Mouse (Mus musculus) heart, postnatal 0 days (tissue): ENCODE data around the gene Crip1.

Source experiments
- CTCF ChIP-seq: IDR thresholded peaks from 2 replicates; pipeline ENCODE4 v1.5.1; 2016; ENCODE audit warnings: antibody characterized with exemption, control low read depth, low read depth
- EP300 ChIP-seq: IDR thresholded peaks from 2 replicates; pipeline ENCODE4 v1.6.1; 2016; ENCODE audit warnings: antibody characterized with exemption, low read depth

DNA sequence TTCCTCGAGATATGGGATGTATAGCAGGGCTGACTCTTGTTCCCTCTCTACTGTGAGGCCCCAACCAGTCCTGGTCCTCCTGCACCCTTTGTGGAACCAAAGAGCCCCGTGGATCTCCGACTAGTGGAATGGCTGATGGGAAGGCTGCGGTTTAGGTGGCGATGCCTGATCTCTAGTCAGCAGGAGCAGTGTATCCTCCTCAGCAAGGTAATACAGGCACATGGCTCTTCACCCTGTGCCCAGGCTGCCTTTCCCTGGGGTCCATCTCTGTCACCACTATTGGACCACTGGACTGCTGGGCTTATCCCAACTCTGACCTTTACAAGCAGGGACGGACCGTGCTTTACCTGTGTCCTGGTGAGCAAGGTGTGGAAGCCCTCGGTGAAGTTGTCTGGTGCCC is 11.4 kb downstream of the Crip1 start:
- TF ChIP-seq CTCF (no peak), EP300 (no peak)
